Mouse (Mus musculus): Measurements from ENCODE around the gene Anxa2.

DNA sequence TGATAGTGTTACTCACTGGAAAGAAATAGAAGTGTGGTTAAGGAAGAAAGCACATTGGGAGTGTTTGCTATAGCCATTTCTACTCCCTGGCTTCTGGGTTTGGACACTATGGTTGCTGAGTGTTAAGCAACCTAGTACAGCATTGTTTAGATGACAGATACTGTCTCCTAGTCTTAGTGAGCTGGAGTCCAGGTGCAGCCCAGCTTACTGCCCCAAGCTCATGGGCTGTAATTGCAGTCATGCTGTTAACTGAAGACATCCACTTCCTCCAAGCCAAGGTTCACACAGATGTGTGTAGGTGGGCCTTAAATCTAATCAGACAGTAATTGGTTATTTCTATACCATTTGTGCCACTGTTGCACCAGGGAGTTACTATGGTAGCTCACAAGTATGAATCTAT lies 17.8 kb upstream of the Anxa2 start:
- TF ChIP-seq CTCF (IDR thresholded peaks at IDR 0.05; ENCODE audit: extremely low read depth, insufficient read depth, low read length) (no peak), POLR2A (IDR thresholded peaks at IDR 0.05; ENCODE audit: extremely low read depth, insufficient read depth, low read length) (no peak)
